Mouse (Mus musculus): ENCODE results near the gene Mdfic.

GRCm38 (mm10) chr6:15753208-15753607, 32.7 kb downstream of the Mdfic start:
- TF ChIP-seq POLR2A (IDR thresholded peaks at IDR 0.05; ENCODE audit: borderline replicate concordance, extremely low read depth, low read depth, low read length) (no peak), CTCF (IDR thresholded peaks at IDR 0.05; ENCODE audit: insufficient read depth, low read length) (no peak)

All from lung, adult 2 months (tissue).